Mouse (Mus musculus) bone marrow macrophage, adult 2 months (primary cell): ENCODE results near the gene Cpt1c.

Experiments
- CTCF ChIP-seq: IDR thresholded peaks from 2 replicates; pipeline ENCODE4 v1.5.1; 2012; ENCODE audit warnings: low read depth, mild to moderate bottlenecking, low read length, moderate library complexity
- POLR2A ChIP-seq: IDR thresholded peaks from 2 replicates; pipeline ENCODE4 v1.6.1; 2012; ENCODE audit warnings: mild to moderate bottlenecking, low read depth, low read length, borderline replicate concordance

DNA sequence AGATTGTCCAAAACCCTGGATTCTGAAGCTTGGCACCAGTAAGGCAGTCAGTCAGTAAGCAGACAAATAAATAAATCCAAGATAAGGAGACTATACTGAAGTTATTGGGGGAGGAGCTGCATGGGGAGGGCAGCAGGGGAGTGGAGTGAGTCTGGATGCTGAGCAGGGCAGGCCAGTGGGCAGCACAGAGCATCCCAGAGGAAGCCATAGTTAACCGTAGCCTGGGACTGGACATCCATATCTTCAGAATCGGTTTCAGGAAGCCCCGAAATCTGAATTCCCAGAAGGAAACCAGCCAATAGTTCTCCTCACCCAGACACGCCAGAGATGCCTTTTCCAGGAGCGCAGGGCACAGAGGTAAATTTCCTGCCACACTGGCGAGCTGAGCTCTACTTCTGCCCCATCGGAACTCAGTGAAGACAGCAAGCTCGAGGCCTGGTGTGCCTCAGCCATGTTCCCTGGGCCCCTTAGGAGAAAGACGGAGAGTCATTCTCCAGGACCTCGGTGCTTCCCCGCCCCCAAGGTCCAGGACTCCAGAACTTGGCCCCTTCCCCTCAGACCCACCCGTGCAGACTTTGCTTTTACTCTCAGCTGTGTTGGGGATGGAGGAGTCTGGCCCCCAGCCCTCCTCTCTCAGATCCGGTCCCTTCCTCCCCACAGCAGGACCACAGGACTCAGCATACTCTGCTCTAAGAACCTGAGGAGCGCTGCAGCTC lies 1.1 kb downstream of the Cpt1c start:
- no peak for TF ChIP-seq POLR2A
- no peak for TF ChIP-seq CTCF
